Mouse (Mus musculus): ENCODE data around the gene Sfxn5.

The Sfxn5 gene

GRCm38 (mm10) chr6:85363906-85364260 is 30.7 kb upstream of the Sfxn5 start:
- no peak for DNase-seq

GRCm38 (mm10) chr6:85363231-85363905 is 30.1 kb upstream of the Sfxn5 start:
- DNase-seq, result no peak

GRCm38 (mm10) chr6:85362610-85363009 is 29.4 kb upstream of the Sfxn5 start:
- no peak for DNase-seq

- DNase-seq, result no peak
Measured at GRCm38 (mm10) chr6:85360311-85360710, 27.1 kb upstream of the Sfxn5 start.

GRCm38 (mm10) chr6:85358877-85359276 is 25.7 kb upstream of the Sfxn5 start:
- no peak for DNase-seq

GRCm38 (mm10) chr6:85356682-85357465 is 23.7 kb upstream of the Sfxn5 start:
- DNase-seq, result no peak

- no peak for DNase-seq
Measured at GRCm38 (mm10) chr6:85355753-85356152, 22.5 kb upstream of the Sfxn5 start.

- DNase-seq, result no peak
Measured at GRCm38 (mm10) chr6:85354709-85355108, 21.5 kb upstream of the Sfxn5 start.

GRCm38 (mm10) chr6:85353706-85354105 is 20.5 kb upstream of the Sfxn5 start:
- no peak for DNase-seq

GRCm38 (mm10) chr6:85350157-85350556 is 16.9 kb upstream of the Sfxn5 start:
- no peak for DNase-seq

- no peak for DNase-seq
Measured at GRCm38 (mm10) chr6:85349246-85349645, 16.0 kb upstream of the Sfxn5 start.

- DNase-seq, result no peak
Measured at GRCm38 (mm10) chr6:85348133-85348532, 14.9 kb upstream of the Sfxn5 start.

- DNase-seq, result peak; percentile 94
Measured at GRCm38 (mm10) chr6:85346028-85346634, 12.9 kb upstream of the Sfxn5 start.

- DNase-seq, result no peak
Measured at GRCm38 (mm10) chr6:85344929-85345328, 11.7 kb upstream of the Sfxn5 start.

GRCm38 (mm10) chr6:85343027-85343426 is 9.8 kb upstream of the Sfxn5 start:
- DNase-seq, result no peak

GRCm38 (mm10) chr6:85341814-85342501 is 8.7 kb upstream of the Sfxn5 start:
- no peak for DNase-seq

- no peak for DNase-seq
Measured at GRCm38 (mm10) chr6:85340184-85340583, 7.0 kb upstream of the Sfxn5 start.

GRCm38 (mm10) chr6:85339273-85339901 is 6.2 kb upstream of the Sfxn5 start:
- peak; percentile 73 for DNase-seq

- DNase-seq, result no peak
Measured at GRCm38 (mm10) chr6:85336944-85337343, 3.7 kb upstream of the Sfxn5 start.

GRCm38 (mm10) chr6:85335352-85335751 is 2.1 kb upstream of the Sfxn5 start:
- no peak for DNase-seq

GRCm38 (mm10) chr6:85334851-85335250 is 1.6 kb upstream of the Sfxn5 start:
- DNase-seq, result no peak

- DNase-seq, result no peak
Measured at GRCm38 (mm10) chr6:85334251-85334650, 1.0 kb upstream of the Sfxn5 start.

GRCm38 (mm10) chr6:85333732-85334131 is 510 bp upstream of the Sfxn5 start:
- peak; percentile 42 for DNase-seq

Data from lung, postnatal 36 days (tissue).